Mouse (Mus musculus) adrenal gland, adult 2 months (tissue): ENCODE measurements around the gene Eif2ak3. TPM values are rescaled to one million over a fixed set of nuclear protein-coding genes. Genes with fewer than 3 reads are reported as not detected.

Experiments used
- DNase-seq: peaks from one replicate; pipeline ENCODE4 v3.0.0; 2021
- polyA plus RNA-seq: library from polyadenylated mRNA; depleted of rRNA; stranded (reverse); fragments of >200 nt; gene quantifications from 2 replicates; pipeline ENCODE4 v1.2.3, GENCODE M21; 2012; rRNA removed
- total RNA-seq, 2 experiments: library from RNA; stranded (reverse); gene quantifications; 2 replicates each; pipeline ENCODE4 v1.2.3; 2021

Gene Eif2ak3
- total and polyA plus RNA-seq, 3 experiments: 11.5 to 21.1 (median 18.1) TPM

GRCm38 (mm10) chr6:70903689-70904088 is 59.4 kb downstream of the Eif2ak3 start:
- no peak for DNase-seq

GRCm38 (mm10) chr6:70909572-70909971 is 65.3 kb downstream of the Eif2ak3 start:
- no peak for DNase-seq

- DNase-seq: no peak
Measured at GRCm38 (mm10) chr6:70910285-70910684, 66.0 kb downstream of the Eif2ak3 start.

- DNase-seq: peak; percentile 8
Measured at GRCm38 (mm10) chr6:70911668-70912395, 67.5 kb downstream of the Eif2ak3 start.

GRCm38 (mm10) chr6:70912396-70912765 is 68.1 kb downstream of the Eif2ak3 start:
- no peak for DNase-seq

- DNase-seq: no peak
Measured at GRCm38 (mm10) chr6:70918827-70919226, 74.5 kb downstream of the Eif2ak3 start, which contains the start of gene Tex37. Tex37 (minus strand) TSS chr6:70918927.

GRCm38 (mm10) chr6:70921274-70922074 is 77.2 kb downstream of the Eif2ak3 start:
- peak; percentile 19 for DNase-seq

- DNase-seq: no peak
Measured at GRCm38 (mm10) chr6:70931801-70932200, 87.5 kb downstream of the Eif2ak3 start.

GRCm38 (mm10) chr6:70953274-70953673 is 109.0 kb downstream of the Eif2ak3 start:
- DNase-seq: no peak

GRCm38 (mm10) chr6:70954040-70954439 is 109.7 kb downstream of the Eif2ak3 start:
- DNase-seq: no peak

Other genes starting within 250 kb of the Eif2ak3 start
- gene Rpia, start 52.3 kb upstream of the Eif2ak3 start, total RNA-seq: 10 to 100 TPM; 15.6 to 16.8 TPM
- 6.2 and 6.9 TPM in 2 replicates for gene Rpia, start 52.3 kb upstream of the Eif2ak3 start, polyA plus RNA-seq
- not detected for gene Tex37, start 74.4 kb downstream of the Eif2ak3 start, total RNA-seq
- not detected in 2 replicates for gene Tex37, start 74.4 kb downstream of the Eif2ak3 start, polyA plus RNA-seq
- not detected for gene Foxi3, start 112.0 kb downstream of the Eif2ak3 start, total RNA-seq
- gene Foxi3, start 112.0 kb downstream of the Eif2ak3 start, polyA plus RNA-seq: not detected in 2 replicates